Mouse (Mus musculus): ENCODE results near the gene Armh2. TPM values are rescaled to one million over a fixed set of nuclear protein-coding genes. Genes with fewer than 3 reads are reported as not detected.

Gene Armh2
- total RNA-seq, 1 experiment, result not detected

DNA sequence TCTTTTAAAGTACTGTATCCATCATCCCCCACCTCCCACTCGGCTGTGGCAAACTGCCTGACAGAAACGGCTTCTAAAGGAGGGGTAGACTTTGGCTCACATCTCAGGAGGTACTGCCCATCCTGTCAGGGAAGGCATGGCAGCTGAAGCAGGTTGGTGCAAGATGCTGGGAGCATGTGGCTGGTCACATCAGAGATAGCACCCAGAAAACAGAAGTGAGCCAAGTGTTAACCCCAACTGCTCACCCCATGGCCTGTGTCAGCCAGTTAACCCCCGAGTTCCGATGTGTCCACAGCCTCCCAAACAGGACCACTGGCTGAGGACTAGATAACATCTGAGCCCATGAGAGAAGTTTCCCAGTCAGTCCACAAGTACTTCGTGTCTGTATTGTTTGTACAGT lies 25.4 kb upstream of the Armh2 start:
- no peak overlapping the region for H3K27ac ChIP-seq (ENCODE audit: insufficient read depth, low read depth, low read length, poor library complexity, severe bottlenecking)
- H3K36me3 ChIP-seq (ENCODE audit: control insufficient read depth, insufficient read depth, low read length, poor library complexity, severe bottlenecking), result no peaks in the 10 kb centered on the region
- H3K9ac ChIP-seq (ENCODE audit: insufficient read depth, low read depth, low read length, poor library complexity, severe bottlenecking), result no peak overlapping the region
- H3K9me3 ChIP-seq (ENCODE audit: control insufficient read depth, insufficient read depth, low read depth, low read length), result no peaks in the 10 kb centered on the region
- no peak for DNase-seq (ENCODE audit: low read depth, low spot score)
- no peak overlapping the region for H3K4me3 ChIP-seq (ENCODE audit: insufficient read depth in 1 of 2, low read depth in 1 of 2, low read length in 2 of 2, poor library complexity in 1 of 2, severe bottlenecking in 1 of 2)
- TF ChIP-seq MAFK (IDR thresholded peaks at IDR 0.05; ENCODE audit: insufficient read depth, low read depth, low read length) (no peak), ZNF384 (IDR thresholded peaks at IDR 0.05; ENCODE audit: low read depth, low read length) (no peak), ZC3H11A (IDR thresholded peaks at IDR 0.05; ENCODE audit: borderline replicate concordance, low read depth, low read length) (no peak), HCFC1 (IDR thresholded peaks at IDR 0.05; ENCODE audit: borderline replicate concordance, insufficient read depth, low read length) (no peak), CHD2 (IDR thresholded peaks at IDR 0.05; ENCODE audit: low read depth, low read length) (no peak)
- H3K4me1 ChIP-seq (ENCODE audit: control insufficient read depth in 2 of 2, insufficient read depth in 2 of 2, low read length in 2 of 2, poor library complexity in 1 of 2), result no peaks in the 10 kb centered on the region
- in situ Hi-C loops (cut with MboI; ENCODE audit: low sequenced_read_pairs in 2 of 2, unreplicated experiment in 2 of 2), result no loop called here

DNA sequence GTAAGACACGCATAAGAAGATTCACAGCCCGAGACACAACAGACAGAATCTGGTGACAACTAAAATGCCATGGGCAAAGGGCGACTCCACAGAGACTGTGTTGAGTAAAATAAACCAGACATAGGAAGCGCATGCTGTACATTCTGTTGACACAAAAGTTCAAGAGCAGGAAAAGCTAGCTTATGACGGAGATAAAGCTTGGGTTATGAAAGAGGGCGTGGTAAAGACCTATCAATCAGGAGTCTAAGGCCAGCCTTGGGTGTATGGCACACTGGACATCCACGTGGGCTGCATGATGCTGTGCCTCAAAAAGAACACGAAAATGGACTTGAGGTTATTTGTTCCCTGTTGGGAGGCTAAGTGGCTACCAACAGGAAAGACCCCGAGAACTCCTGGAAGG lies 24.6 kb upstream of the Armh2 start:
- H3K4me3 ChIP-seq (ENCODE audit: insufficient read depth in 1 of 2, low read depth in 1 of 2, low read length in 2 of 2, poor library complexity in 1 of 2, severe bottlenecking in 1 of 2), result no peak overlapping the region
- H3K27ac ChIP-seq (ENCODE audit: insufficient read depth, low read depth, low read length, poor library complexity, severe bottlenecking), result no peak overlapping the region
- TF ChIP-seq ZC3H11A (IDR thresholded peaks at IDR 0.05; ENCODE audit: borderline replicate concordance, low read depth, low read length), result no peak
- no peak for TF ChIP-seq ZNF384 (IDR thresholded peaks at IDR 0.05; ENCODE audit: low read depth, low read length)
- in situ Hi-C loops (cut with MboI; ENCODE audit: low sequenced_read_pairs in 2 of 2, unreplicated experiment in 2 of 2), result no loop called here
- H3K4me1 ChIP-seq (ENCODE audit: control insufficient read depth in 2 of 2, insufficient read depth in 2 of 2, low read length in 2 of 2, poor library complexity in 1 of 2), result peaks cover 0 to under 1% of the 10 kb centered on the region in 2 experiments; a peak in 1 of 4 replicates
- H3K36me3 ChIP-seq (ENCODE audit: control insufficient read depth, insufficient read depth, low read length, poor library complexity, severe bottlenecking), result no peaks in the 10 kb centered on the region
- no peak overlapping the region for H3K9ac ChIP-seq (ENCODE audit: insufficient read depth, low read depth, low read length, poor library complexity, severe bottlenecking)
- no peaks in the 10 kb centered on the region for H3K9me3 ChIP-seq (ENCODE audit: control insufficient read depth, insufficient read depth, low read depth, low read length)
- DNase-seq (ENCODE audit: low read depth, low spot score), result no peak

DNA sequence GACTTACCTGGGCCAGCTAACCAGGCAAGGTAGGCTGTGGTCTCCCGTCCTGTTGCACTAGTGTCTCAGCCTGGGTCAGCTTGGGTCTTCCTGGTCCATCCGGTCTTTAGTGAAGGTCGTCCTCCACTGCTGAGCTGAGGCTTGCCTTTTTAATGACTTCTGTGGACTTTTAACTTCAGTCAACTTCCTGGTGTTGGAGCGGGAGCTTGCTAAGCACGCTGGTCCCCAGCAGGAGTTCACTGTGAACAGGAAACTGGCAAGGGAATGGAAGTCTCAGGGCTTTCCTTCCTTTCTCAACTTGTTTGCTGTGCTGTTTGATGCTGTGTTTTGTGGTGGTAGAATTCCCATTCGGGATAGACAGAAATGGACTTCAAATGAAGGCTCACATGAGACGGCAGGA lies 23.4 kb upstream of the Armh2 start:
- in situ Hi-C loops (cut with MboI; ENCODE audit: low sequenced_read_pairs in 2 of 2, unreplicated experiment in 2 of 2), result no loop called here
- TF ChIP-seq ZNF384 (IDR thresholded peaks at IDR 0.05; ENCODE audit: low read depth, low read length) (no peak), CHD2 (IDR thresholded peaks at IDR 0.05; ENCODE audit: low read depth, low read length) (no peak), MAFK (IDR thresholded peaks at IDR 0.05; ENCODE audit: insufficient read depth, low read depth, low read length) (no peak)
- Histone ChIP-seq H3K27ac (ENCODE audit: insufficient read depth, low read depth, low read length, poor library complexity, severe bottlenecking) (no peak overlapping the region), H3K9me3 (ENCODE audit: control insufficient read depth, insufficient read depth, low read depth, low read length) (no peaks in the 10 kb centered on the region), H3K4me1 (ENCODE audit: control insufficient read depth in 2 of 2, insufficient read depth in 2 of 2, low read length in 2 of 2, poor library complexity in 1 of 2) (peaks cover 0 to 2% of the 10 kb centered on the region in 2 experiments; a peak in 1 of 4 replicates), H3K4me3 (ENCODE audit: insufficient read depth in 1 of 2, low read depth in 1 of 2, low read length in 2 of 2, poor library complexity in 1 of 2, severe bottlenecking in 1 of 2) (no peak overlapping the region), H3K36me3 (ENCODE audit: control insufficient read depth, insufficient read depth, low read length, poor library complexity, severe bottlenecking) (no peaks in the 10 kb centered on the region), H3K9ac (ENCODE audit: insufficient read depth, low read depth, low read length, poor library complexity, severe bottlenecking) (no peak overlapping the region)
- DNase-seq (ENCODE audit: low read depth, low spot score), result no peak

DNA sequence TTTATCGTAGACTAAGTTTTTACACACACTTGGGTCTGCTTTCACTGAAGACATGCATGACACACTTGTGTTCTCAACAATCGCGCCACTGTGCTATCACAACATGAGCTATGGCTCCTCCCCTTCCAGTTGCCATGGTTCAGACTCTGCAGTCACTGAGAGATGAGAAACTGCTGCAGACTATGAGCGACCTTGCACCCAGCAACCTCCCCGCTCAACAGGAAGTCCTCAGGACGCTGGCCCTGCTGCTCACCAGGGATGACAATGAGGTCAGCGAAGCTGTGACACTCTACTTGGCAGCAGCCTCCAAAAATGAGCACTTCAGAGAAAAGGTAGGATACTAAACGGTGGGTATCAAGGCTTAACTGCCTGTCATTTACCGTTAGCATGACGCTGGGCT lies 19.5 kb upstream of the Armh2 start:
- H3K27ac ChIP-seq (ENCODE audit: insufficient read depth, low read depth, low read length, poor library complexity, severe bottlenecking), result no peak overlapping the region; the same call in 1 of the 2 replicates
- no peak overlapping the region for H3K4me3 ChIP-seq (ENCODE audit: insufficient read depth in 1 of 2, low read depth in 1 of 2, low read length in 2 of 2, poor library complexity in 1 of 2, severe bottlenecking in 1 of 2)
- no peaks in the 10 kb centered on the region for H3K36me3 ChIP-seq (ENCODE audit: control insufficient read depth, insufficient read depth, low read length, poor library complexity, severe bottlenecking)
- in situ Hi-C loops (cut with MboI; ENCODE audit: low sequenced_read_pairs in 2 of 2, unreplicated experiment in 2 of 2), result no loop called here
- no peak for TF ChIP-seq MAFK (IDR thresholded peaks at IDR 0.05; ENCODE audit: insufficient read depth, low read depth, low read length)
- TF ChIP-seq ZNF384 (IDR thresholded peaks at IDR 0.05; ENCODE audit: low read depth, low read length), result no peak
- TF ChIP-seq ZC3H11A (IDR thresholded peaks at IDR 0.05; ENCODE audit: borderline replicate concordance, low read depth, low read length), result no peak
- TF ChIP-seq CHD2 (IDR thresholded peaks at IDR 0.05; ENCODE audit: low read depth, low read length), result no peak
- TF ChIP-seq HCFC1 (IDR thresholded peaks at IDR 0.05; ENCODE audit: borderline replicate concordance, insufficient read depth, low read length), result no peak
- no peaks in the 10 kb centered on the region for H3K9me3 ChIP-seq (ENCODE audit: control insufficient read depth, insufficient read depth, low read depth, low read length)
- H3K9ac ChIP-seq (ENCODE audit: insufficient read depth, low read depth, low read length, poor library complexity, severe bottlenecking), result no peak overlapping the region
- no peak for DNase-seq (ENCODE audit: low read depth, low spot score)
- peaks cover 0 to 4% of the 10 kb centered on the region in 2 experiments; a peak in 1 of 4 replicates for H3K4me1 ChIP-seq (ENCODE audit: control insufficient read depth in 2 of 2, insufficient read depth in 2 of 2, low read length in 2 of 2, poor library complexity in 1 of 2)

DNA sequence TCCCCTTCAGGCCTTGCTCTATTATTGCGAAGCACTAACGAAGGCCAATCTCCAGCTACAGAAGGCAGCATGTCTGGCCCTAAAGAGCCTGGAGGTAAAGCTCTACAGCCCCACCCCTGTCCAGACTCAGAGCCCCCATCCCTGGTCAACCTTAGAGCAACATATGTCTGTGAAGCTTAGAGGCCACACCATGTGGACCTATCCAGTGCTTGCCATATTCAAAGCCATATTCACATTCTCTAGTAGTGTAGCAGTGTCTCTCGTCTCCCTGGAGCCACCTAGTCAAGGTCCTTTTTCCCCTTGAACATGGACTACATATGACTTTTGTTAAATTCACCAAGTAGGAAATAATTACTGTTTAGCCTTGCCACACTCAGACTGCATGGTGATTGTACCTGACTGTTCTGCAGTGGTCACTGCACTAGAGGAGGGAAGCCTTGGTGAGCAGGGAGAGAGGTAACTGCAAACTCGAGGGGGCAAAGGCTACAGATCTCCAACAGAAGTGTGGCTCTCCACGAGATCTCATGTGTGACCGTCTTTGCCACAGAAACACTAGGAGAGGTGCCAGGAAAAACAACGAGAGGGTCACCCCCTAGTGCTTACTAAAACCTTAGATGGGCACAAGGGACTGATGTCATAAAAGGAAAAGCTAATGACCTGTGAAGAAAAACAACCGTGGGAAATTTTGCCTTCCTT lies 17.2 kb upstream of the Armh2 start:
- Histone ChIP-seq H3K9ac (ENCODE audit: insufficient read depth, low read depth, low read length, poor library complexity, severe bottlenecking) (no peak overlapping the region), H3K27ac (ENCODE audit: insufficient read depth, low read depth, low read length, poor library complexity, severe bottlenecking) (no peak overlapping the region), H3K4me1 (ENCODE audit: control insufficient read depth in 2 of 2, insufficient read depth in 2 of 2, low read length in 2 of 2, poor library complexity in 1 of 2) (peaks cover 0 to 4% of the 10 kb centered on the region in 2 experiments; a peak in 1 of 4 replicates), H3K36me3 (ENCODE audit: control insufficient read depth, insufficient read depth, low read length, poor library complexity, severe bottlenecking) (no peaks in the 10 kb centered on the region), H3K9me3 (ENCODE audit: control insufficient read depth, insufficient read depth, low read depth, low read length) (no peaks in the 10 kb centered on the region), H3K4me3 (ENCODE audit: insufficient read depth in 1 of 2, low read depth in 1 of 2, low read length in 2 of 2, poor library complexity in 1 of 2, severe bottlenecking in 1 of 2) (no peak overlapping the region)
- TF ChIP-seq ZC3H11A (IDR thresholded peaks at IDR 0.05; ENCODE audit: borderline replicate concordance, low read depth, low read length), result no peak
- TF ChIP-seq MAFK (IDR thresholded peaks at IDR 0.05; ENCODE audit: insufficient read depth, low read depth, low read length), result no peak
- TF ChIP-seq ZNF384 (IDR thresholded peaks at IDR 0.05; ENCODE audit: low read depth, low read length), result no peak
- TF ChIP-seq HCFC1 (IDR thresholded peaks at IDR 0.05; ENCODE audit: borderline replicate concordance, insufficient read depth, low read length), result no peak
- no peak for TF ChIP-seq CHD2 (IDR thresholded peaks at IDR 0.05; ENCODE audit: low read depth, low read length)
- no peak for DNase-seq (ENCODE audit: low read depth, low spot score)
- in situ Hi-C loops (cut with MboI; ENCODE audit: low sequenced_read_pairs in 2 of 2, unreplicated experiment in 2 of 2), result no loop called here
